Mouse (Mus musculus) embryonic stem cell, embryonic (primary cell): ENCODE data around the gene Trim43c.
"Not testable (repeated sequence)": the region's sequence is repeated elsewhere in the genome, so short reads cannot be mapped to it uniquely, and the experiment has no call there.

ENCODE experiments used
- CTCF ChIA-PET, 4 experiments: fragments of 300-600 bp in 2 of 4; fragments of 350-600 bp in 2 of 4; sonication (Branson Sonifier 250); formaldehyde crosslinking; loops; one replicate each; lab custom pipeline; 2022; ENCODE audit warnings: inconsistent platforms in 2 of 4; lab: Charles Lee
- POLR2A ChIA-PET, 4 experiments: fragments of 300-600 bp in 2 of 4; fragments of 350-600 bp in 2 of 4; sonication (Branson Sonifier 250); formaldehyde crosslinking; loops; one replicate each; lab custom pipeline; 2022; ENCODE audit warnings: antibody characterized with exemption in 4 of 4, inconsistent platforms in 1 of 4; lab: Charles Lee

Trim43c gene

GRCm38 (mm10) chr9:88838864-88839263, at the start of gene Trim43c:
Gene Trim43c (plus strand): TSS chr9:88839164.
- POLR2A ChIA-PET, result interaction anchor here in 1 of 4 experiments (0.6 kb wide), 1 partner anchor 9 kb away, joined by 3 read pairs; no protein-coding TSS in a partner anchor

GRCm38 (mm10) chr9:88853072-88853471, 14.1 kb downstream of the Trim43c start:
- POLR2A ChIA-PET, result interaction anchor here in 1 of 4 experiments (0.5 kb wide), 1 partner anchor 9 kb away, joined by 3 read pairs; no protein-coding TSS in a partner anchor
- CTCF ChIA-PET, result not testable (repeated sequence)

More at GRCm38 (mm10) chr9:88838864-88839263, at the start of gene Trim43c:
- CTCF ChIA-PET, result not testable (repeated sequence)

GRCm38 (mm10) chr9:88858566-88859492, 19.9 kb downstream of the Trim43c start:
- CTCF ChIA-PET, result not testable (repeated sequence)
- POLR2A ChIA-PET, result interaction anchor here in 3 of 4 experiments (0.5 to 1.6 kb wide), 4 partner anchors 66 to 422 kb away, joined by 3 to 18 read pairs (median 4); no protein-coding TSS in a partner anchor
